In the genomic region with DNA sequence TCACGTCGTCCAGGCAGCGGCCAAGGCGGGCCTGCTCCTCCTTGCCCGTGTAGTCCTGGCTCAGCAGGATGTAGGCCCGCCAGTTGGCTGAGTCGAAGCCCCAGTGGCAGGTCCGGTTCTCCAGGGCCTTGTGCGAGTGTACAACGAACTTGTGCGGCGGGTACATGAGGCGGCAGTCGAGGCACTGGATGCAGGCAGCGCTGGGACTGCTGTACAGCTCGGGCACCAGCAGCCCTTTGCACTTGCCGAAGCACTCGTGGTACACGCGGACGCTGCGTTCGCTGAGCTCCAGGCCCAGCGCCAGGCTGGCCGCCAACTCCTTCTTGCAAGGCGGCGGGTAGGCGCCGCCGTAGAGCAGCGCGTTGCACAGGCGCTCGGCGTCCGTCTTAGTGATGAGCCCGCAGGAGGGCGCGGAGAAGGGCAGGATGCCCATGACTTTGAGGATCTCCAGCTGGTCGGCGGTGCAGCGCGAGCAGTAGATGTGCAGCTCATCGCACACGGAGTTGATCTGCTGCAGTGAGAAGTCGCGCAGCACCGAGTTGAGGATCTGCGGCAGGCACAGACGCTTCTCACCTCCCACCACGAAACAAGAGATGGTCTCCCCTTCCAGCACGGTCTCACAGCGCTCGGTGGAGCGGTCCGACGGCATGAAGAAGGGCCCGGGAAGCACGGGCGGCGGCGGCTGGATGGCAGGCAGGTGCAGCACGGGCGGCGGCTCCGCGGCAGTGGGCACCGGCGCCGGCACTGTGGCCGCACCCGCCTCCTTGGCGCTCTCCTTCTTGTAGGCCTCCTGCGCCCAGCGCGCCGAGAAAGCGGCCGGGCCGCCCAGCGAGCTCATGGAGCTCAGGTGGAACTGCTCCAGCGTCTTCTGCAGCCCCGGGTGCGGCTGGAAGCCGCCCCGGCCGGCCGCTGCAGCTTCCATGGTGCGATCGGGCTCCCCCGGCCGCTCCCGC, we compare ENCODE assay signal across 8 mouse cellular contexts. TPM values are rescaled to one million over a fixed set of nuclear protein-coding genes. Genes with fewer than 3 reads are reported as not detected.
A peak's percentile ranks its signal among the peaks of the same experiment; 100 is the strongest.
DNase-seq lines count a peak whose midpoint lies in the region; ATAC-seq and TF ChIP-seq lines count a peak whose summit lies in the region.

No protein-coding gene starts in this region.

- under 1% methylated on average over 86 of the region's 93 CpGs for WGBS in forebrain, postnatal 0 days

- peak; percentile 39 for DNase-seq in c-Kit-positive CD71-positive TER-119-negative erythroid progenitor cells, embryonic 14.5 days (ENCODE audit: low read depth)
- DNase-seq in forebrain, postnatal 0 days: peak; percentile 85
- peak; percentile 76 for DNase-seq in heart, postnatal 4 days
- DNase-seq in layer of hippocampus, postnatal 14 days (ENCODE audit: low spot score in 2 of 2): peak; percentile 66 to 76
- DNase-seq in lung, postnatal 25 days (ENCODE audit: low spot score): peak; percentile 63
- DNase-seq in retina, postnatal 7 days (ENCODE audit: low read depth, low spot score): peak; percentile 43
- DNase-seq in urinary bladder, postnatal 14 days (ENCODE audit: low spot score): peak; percentile 77

- H3K4me1 ChIP-seq in ES-Bruce4 (ENCODE audit: control insufficient read depth, insufficient read depth, low read length): peaks cover 2% of the 10 kb centered on the region
- peaks cover 22% of the 10 kb centered on the region for H3K4me1 ChIP-seq in forebrain, postnatal 0 days (ENCODE audit: insufficient read depth)

- ATAC-seq in forebrain, postnatal 0 days: no peak

- H3K9ac ChIP-seq in ES-Bruce4 (ENCODE audit: low read depth, poor library complexity, severe bottlenecking): peak overlapping the region; percentile 86
- peak overlapping the region; percentile 82 for H3K9ac ChIP-seq in forebrain, postnatal 0 days

- peaks cover under 1% of the 10 kb centered on the region; the same call in 1 of the 2 replicates for H3K36me3 ChIP-seq in ES-Bruce4 (ENCODE audit: control insufficient read depth, insufficient read depth, low read length, poor library complexity, severe bottlenecking)
- H3K36me3 ChIP-seq in forebrain, postnatal 0 days (ENCODE audit: insufficient read depth): no peaks in the 10 kb centered on the region

- peak overlapping the region; percentile 97 for H3K4me2 ChIP-seq in forebrain, postnatal 0 days (ENCODE audit: low read depth)

- no peaks in the 10 kb centered on the region for H3K9me3 ChIP-seq in ES-Bruce4 (replicated peaks; ENCODE audit: control insufficient read depth, insufficient read depth, low read length, poor library complexity, severe bottlenecking)
- no peaks in the 10 kb centered on the region for H3K9me3 ChIP-seq in forebrain, postnatal 0 days (ENCODE audit: low read length)

- TF ChIP-seq POLR2A in ES-Bruce4 (IDR thresholded peaks at IDR 0.05; ENCODE audit: insufficient read depth, low read length): no peak

- no peak for TF ChIP-seq EP300 in ES-Bruce4 (IDR thresholded peaks at IDR 0.05; ENCODE audit: insufficient read depth, low read depth, low read length)

- no peaks in the 10 kb centered on the region for H3K27me3 ChIP-seq in ES-Bruce4 (ENCODE audit: control insufficient read depth, insufficient read depth, low read length, poor library complexity, severe bottlenecking)
- no peaks in the 10 kb centered on the region for H3K27me3 ChIP-seq in forebrain, postnatal 0 days (ENCODE audit: insufficient read depth, low read length)

- TF ChIP-seq CTCF in ES-Bruce4 (IDR thresholded peaks at IDR 0.05; ENCODE audit: low read depth, low read length): no peak
- peak; percentile 47 for TF ChIP-seq CTCF in forebrain, postnatal 0 days (IDR thresholded peaks at IDR 0.05; ENCODE audit: low read depth)

- peak overlapping the region; percentile 79 for H3K4me3 ChIP-seq in ES-Bruce4 (ENCODE audit: low read depth, low read length)
- peak overlapping the region; percentile 79 for H3K4me3 ChIP-seq in forebrain, postnatal 0 days (ENCODE audit: low read depth, low read length)

- no peak overlapping the region for H3K27ac ChIP-seq in ES-Bruce4 (ENCODE audit: insufficient read depth, low read length)
- H3K27ac ChIP-seq in forebrain, postnatal 0 days (ENCODE audit: low read depth, low read length): peak overlapping the region; percentile 97

RNA-seq across cellular contexts. Expression of a gene that starts 0.5 kb away (rescaled TPM):
- 63.5 and 67.2 TPM in 2 replicates for polyA plus RNA-seq in ES-Bruce4 (2011; ENCODE audit: insufficient read depth, insufficient read length, low read depth, missing spikeins)
- total RNA-seq in forebrain, postnatal 0 days (2014; rRNA removed): 66.9 and 68.7 TPM in 2 replicates
- 11.7 and 12.2 TPM in 2 replicates for polyA plus RNA-seq in forebrain, postnatal 0 days (2015; fragmentation: Nextera tagmentation; extraction: Ambion mirVana)
- total RNA-seq in heart, postnatal 4 days (2021): 10 to 100 TPM; 93.8 to 98.1 TPM
- 100 to 1,000 TPM; 115 to 117 TPM for total RNA-seq in layer of hippocampus, postnatal 14 days (2021)

RNA-seq across cellular contexts. Expression of a gene that starts 27.7 kb away (rescaled TPM):
- 22.9 and 25.2 TPM in 2 replicates for polyA plus RNA-seq in ES-Bruce4 (2011; ENCODE audit: insufficient read depth, insufficient read length, low read depth, missing spikeins)
- total RNA-seq in forebrain, postnatal 0 days (2014; rRNA removed): 48.7 and 51.8 TPM in 2 replicates
- polyA plus RNA-seq in forebrain, postnatal 0 days (2015; fragmentation: Nextera tagmentation; extraction: Ambion mirVana): 59.9 and 60.7 TPM in 2 replicates
- 10 to 100 TPM; 31.7 to 31.9 TPM for total RNA-seq in heart, postnatal 4 days (2021)
- 10 to 100 TPM; 24.2 to 24.5 TPM for total RNA-seq in layer of hippocampus, postnatal 14 days (2021)
